Mouse (Mus musculus) hindbrain, embryonic 16.5 days (tissue): ENCODE measurements around the gene Pax6. TPM values are rescaled to one million over a fixed set of nuclear protein-coding genes. Genes with fewer than 3 reads are reported as not detected.
A peak's percentile ranks its signal among the peaks of the same experiment; 100 is the strongest.

Experiments used
- ATAC-seq: fragments of 200-750 bp; cut with Nextera tagmentation; 2 replicates; pipeline ENCODE4 v1.8.0; 2017; ENCODE audit warnings: moderate TSS enrichment, moderate library complexity
- H3K27ac ChIP-seq: fragments of 300-500 bp; sonication (generic); 2 replicates; pipeline ENCODE4 v1.5.1; 2014; ENCODE audit warnings: low read depth, mild to moderate bottlenecking, control low read depth, low read length, moderate library complexity
- H3K27me3 ChIP-seq: fragments of 300-500 bp; sonication (generic); replicated peaks from 2 replicates; pipeline ENCODE4 v1.6.1; 2014; ENCODE audit warnings: low read length; ENCODE audit not compliant: control insufficient read depth, insufficient read depth
- H3K36me3 ChIP-seq: fragments of 300-500 bp; sonication (generic); 2 replicates; pipeline ENCODE4 v1.6.1; 2014; ENCODE audit warnings: mild to moderate bottlenecking, low read length, moderate library complexity, mixed read lengths; ENCODE audit not compliant: control insufficient read depth, insufficient read depth
- H3K4me1 ChIP-seq: fragments of 300-500 bp; sonication (generic); 2 replicates; pipeline ENCODE4 v1.6.1; 2014; ENCODE audit warnings: low read depth, low read length; ENCODE audit not compliant: control insufficient read depth, insufficient read depth
- H3K4me2 ChIP-seq: fragments of 300-500 bp; sonication (generic); 2 replicates; pipeline ENCODE4 v1.6.1; 2014; ENCODE audit warnings: mild to moderate bottlenecking, low read length, control low read depth, moderate library complexity
- H3K4me3 ChIP-seq: fragments of 300-500 bp; sonication (generic); 2 replicates; pipeline ENCODE4 v1.5.1; 2014; ENCODE audit warnings: mild to moderate bottlenecking, low read length, control low read depth, moderate library complexity
- H3K9ac ChIP-seq: fragments of 300-500 bp; sonication (generic); 2 replicates; pipeline ENCODE4 v1.6.1; 2014; ENCODE audit warnings: low read depth, mild to moderate bottlenecking, control low read depth, low read length, moderate library complexity
- H3K9me3 ChIP-seq: fragments of 300-500 bp; sonication (generic); 2 replicates; pipeline ENCODE4 v1.6.1; 2014; ENCODE audit warnings: mild to moderate bottlenecking, low read length, moderate library complexity; ENCODE audit not compliant: control insufficient read depth
- WGBS: fragments of 180-500 bp; shearing (Covaris S2); extraction: QIAGEN DNeasy Blood & Tissue Kit; methylation state at CpG from one replicate; pipeline ENCODE4 v1.1.7; 2014; 5-methylcytosine and 5-hydroxymethylcytosine counted together
- polyA plus RNA-seq: library from polyadenylated mRNA; unstranded; fragments of >200 nt; fragmentation: Nextera tagmentation; extraction: Ambion mirVana; gene quantifications from 2 replicates; pipeline ENCODE4 v1.2.1, GENCODE M21; 2015

The Pax6 gene
- polyA plus RNA-seq, 1 experiment from 2014 or later: 43.8 TPM

- H3K9ac ChIP-seq: no peak overlapping the region
- H3K4me2 ChIP-seq: no peak overlapping the region
- H3K27me3 ChIP-seq: peaks cover 2% of the 10 kb centered on the region; the same call in 1 of the 2 replicates
- peak; percentile 40; the same call in 1 of the 2 replicates for ATAC-seq
- 0 out of 2 replicates have a peak overlapping the region, but pooled peaks have one; percentile 34 for H3K27ac ChIP-seq
- H3K4me3 ChIP-seq: no peak overlapping the region
- H3K36me3 ChIP-seq: no peaks in the 10 kb centered on the region
- WGBS: 69% methylated on average over 2 of the region's 2 CpGs
- H3K9me3 ChIP-seq: no peaks in the 10 kb centered on the region
- H3K4me1 ChIP-seq: no peaks in the 10 kb centered on the region
These were observed 29.9 kb downstream of the Pax6 start for GRCm38 (mm10) chr2:105698631-105699030.

GRCm38 (mm10) chr2:105701781-105702180 is 33.1 kb downstream of the Pax6 start:
- H3K9me3 ChIP-seq: no peaks in the 10 kb centered on the region
- no peak for ATAC-seq
- WGBS: 63% methylated on average over 4 of the region's 4 CpGs

GRCm38 (mm10) chr2:105702586-105702985 is 33.9 kb downstream of the Pax6 start:
- 77% methylated on average over 10 of the region's 10 CpGs for WGBS
- H3K4me2 ChIP-seq: no peak overlapping the region

More at GRCm38 (mm10) chr2:105701781-105702180, 33.1 kb downstream of the Pax6 start:
- no peaks in the 10 kb centered on the region for H3K27me3 ChIP-seq
- H3K4me3 ChIP-seq: no peak overlapping the region
- H3K9ac ChIP-seq: no peak overlapping the region
- H3K27ac ChIP-seq: no peak overlapping the region
- no peak overlapping the region for H3K4me2 ChIP-seq
- no peaks in the 10 kb centered on the region for H3K4me1 ChIP-seq
- no peaks in the 10 kb centered on the region for H3K36me3 ChIP-seq

DNA sequence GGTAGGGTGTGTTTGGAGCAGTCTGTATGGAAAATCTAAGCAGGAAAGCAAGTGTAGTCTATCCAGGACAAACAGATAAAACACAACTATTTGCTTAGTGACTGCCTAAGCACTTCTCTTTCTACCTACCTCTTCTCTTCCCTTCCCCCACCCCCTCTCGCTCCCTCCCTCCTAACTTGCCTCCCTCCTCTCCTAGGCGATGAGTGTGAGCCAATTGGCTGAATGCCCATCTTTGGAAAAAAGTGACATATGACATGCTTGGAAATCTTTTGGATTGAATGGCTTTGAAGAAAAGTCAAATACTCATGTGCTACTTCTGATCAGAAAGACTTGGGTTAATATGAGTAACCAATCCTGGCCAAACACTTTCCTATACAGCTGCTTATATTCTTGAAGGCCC is 36.6 kb downstream of the Pax6 start:
- H3K4me1 ChIP-seq: no peaks in the 10 kb centered on the region
- H3K4me3 ChIP-seq: no peak overlapping the region
- WGBS: 55% methylated on average over 2 of the region's 2 CpGs
- H3K9me3 ChIP-seq: no peaks in the 10 kb centered on the region
- H3K4me2 ChIP-seq: no peak overlapping the region
- no peak overlapping the region for H3K27ac ChIP-seq
- ATAC-seq: no peak
- H3K36me3 ChIP-seq: no peaks in the 10 kb centered on the region
- H3K27me3 ChIP-seq: no peaks in the 10 kb centered on the region
- no peak overlapping the region for H3K9ac ChIP-seq

More at GRCm38 (mm10) chr2:105702586-105702985, 33.9 kb downstream of the Pax6 start:
- H3K9me3 ChIP-seq: no peaks in the 10 kb centered on the region
- no peak overlapping the region for H3K9ac ChIP-seq
- H3K36me3 ChIP-seq: no peaks in the 10 kb centered on the region
- no peaks in the 10 kb centered on the region for H3K27me3 ChIP-seq
- no peak overlapping the region for H3K4me3 ChIP-seq
- no peak for ATAC-seq
- H3K4me1 ChIP-seq: no peaks in the 10 kb centered on the region
- no peak overlapping the region for H3K27ac ChIP-seq

- no peak overlapping the region for H3K9ac ChIP-seq
- H3K36me3 ChIP-seq: no peaks in the 10 kb centered on the region
- no peak overlapping the region for H3K4me3 ChIP-seq
- H3K27me3 ChIP-seq: no peaks in the 10 kb centered on the region
- 71% methylated on average over 3 of the region's 3 CpGs for WGBS
- ATAC-seq: no peak
- no peak overlapping the region for H3K27ac ChIP-seq
- no peaks in the 10 kb centered on the region for H3K9me3 ChIP-seq
- no peak overlapping the region for H3K4me2 ChIP-seq
- no peaks in the 10 kb centered on the region for H3K4me1 ChIP-seq
These were observed 40.4 kb downstream of the Pax6 start for GRCm38 (mm10) chr2:105709126-105709525.

GRCm38 (mm10) chr2:105710511-105710910 is 41.8 kb downstream of the Pax6 start:
- H3K27ac ChIP-seq: no peak overlapping the region
- H3K9ac ChIP-seq: no peak overlapping the region
- H3K36me3 ChIP-seq: no peaks in the 10 kb centered on the region
- no peak overlapping the region for H3K4me2 ChIP-seq
- H3K27me3 ChIP-seq: no peaks in the 10 kb centered on the region
- no peaks in the 10 kb centered on the region for H3K4me1 ChIP-seq
- WGBS: 33% methylated on average over 3 of the region's 3 CpGs
- no peaks in the 10 kb centered on the region for H3K9me3 ChIP-seq
- ATAC-seq: no peak
- H3K4me3 ChIP-seq: no peak overlapping the region

GRCm38 (mm10) chr2:105715409-105716115 is 46.9 kb downstream of the Pax6 start:
- Histone ChIP-seq H3K9ac (no peak overlapping the region), H3K27me3 (no peaks in the 10 kb centered on the region), H3K9me3 (no peaks in the 10 kb centered on the region), H3K36me3 (no peaks in the 10 kb centered on the region), H3K4me1 (peaks cover 6% of the 10 kb centered on the region), H3K4me3 (no peak overlapping the region), H3K4me2 (no peak overlapping the region), H3K27ac (peak overlapping the region; percentile 59)
- 50% methylated on average over 8 of the region's 8 CpGs for WGBS
- peak; percentile 87 for ATAC-seq

DNA sequence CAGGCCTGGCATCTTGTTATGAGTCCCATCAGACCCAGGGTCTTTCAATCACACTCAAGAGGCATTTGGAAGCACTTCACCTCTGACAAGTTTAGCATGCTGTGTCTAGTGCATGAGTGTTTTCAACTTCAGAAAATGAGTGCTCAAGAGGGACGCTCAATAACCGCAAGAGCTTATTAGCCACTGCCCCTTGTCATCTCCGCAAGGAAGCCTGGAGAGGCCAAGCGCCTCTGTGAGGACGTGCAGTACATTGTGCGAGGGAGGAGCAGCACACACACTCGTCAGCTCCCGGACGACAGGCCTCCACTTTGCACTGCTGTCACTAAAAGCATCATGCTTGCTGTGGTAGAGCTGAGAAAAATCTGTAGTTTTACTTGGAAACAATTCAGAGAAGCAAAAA is 58.0 kb downstream of the Pax6 start:
- H3K36me3 ChIP-seq: no peaks in the 10 kb centered on the region
- no peak for ATAC-seq
- H3K4me1 ChIP-seq: no peaks in the 10 kb centered on the region
- no peaks in the 10 kb centered on the region for H3K27me3 ChIP-seq
- no peak overlapping the region for H3K4me2 ChIP-seq
- H3K9ac ChIP-seq: no peak overlapping the region
- no peak overlapping the region for H3K27ac ChIP-seq
- 65% methylated on average over 9 of the region's 9 CpGs for WGBS
- H3K4me3 ChIP-seq: no peak overlapping the region
- no peaks in the 10 kb centered on the region for H3K9me3 ChIP-seq

GRCm38 (mm10) chr2:105730704-105731103 is 62.0 kb downstream of the Pax6 start:
- 95% methylated on average over 3 of the region's 3 CpGs for WGBS
- Histone ChIP-seq H3K27ac (no peak overlapping the region), H3K4me2 (no peak overlapping the region), H3K27me3 (no peaks in the 10 kb centered on the region), H3K9me3 (no peaks in the 10 kb centered on the region), H3K4me3 (no peak overlapping the region), H3K4me1 (no peaks in the 10 kb centered on the region), H3K9ac (no peak overlapping the region), H3K36me3 (no peaks in the 10 kb centered on the region)
- ATAC-seq: no peak
